Mouse (Mus musculus): ENCODE results near the gene A930018P22Rik. TPM values are rescaled to one million over a fixed set of nuclear protein-coding genes. Genes with fewer than 3 reads are reported as not detected.

A930018P22Rik gene
- polyA plus RNA-seq (2012; rRNA removed), result 0.15 TPM in 2 replicates

GRCm38 (mm10) chr2:104122505-104123378, at the start of gene A930018P22Rik:
A930018P22Rik (plus strand) TSS chr2:104122769.

GRCm38 (mm10) chr2:104095741-104096213, 26.8 kb upstream of the A930018P22Rik start, which contains the start of gene Cd59a:
Cd59a (plus strand) TSS chr2:104095801.

Other genes starting within 250 kb of the A930018P22Rik start
- 4.5 and 6.7 TPM in 2 replicates for gene Lmo2, start 164.8 kb upstream of the A930018P22Rik start, polyA plus RNA-seq (2012; rRNA removed)
- gene Fbxo3, start 95.0 kb upstream of the A930018P22Rik start, polyA plus RNA-seq (2012; rRNA removed), result 2.4 and 4.1 TPM in 2 replicates
- gene 4931422A03Rik, start 94.4 kb upstream of the A930018P22Rik start, polyA plus RNA-seq (2012; rRNA removed), result not detected in 2 replicates
- gene Gm10912, start 56.9 kb upstream of the A930018P22Rik start, polyA plus RNA-seq (2012; rRNA removed), result 0.06 and 0.29 TPM in 2 replicates
- not detected in 2 replicates for gene Gm10799, start 54.2 kb upstream of the A930018P22Rik start, polyA plus RNA-seq (2012; rRNA removed)
- 1.9 and 5.2 TPM in 2 replicates for gene Cd59b, start 52.9 kb upstream of the A930018P22Rik start, polyA plus RNA-seq (2012; rRNA removed)
- gene Cd59a, start 27.0 kb upstream of the A930018P22Rik start, polyA plus RNA-seq (2012; rRNA removed), result 4.4 and 4.8 TPM in 2 replicates

All from stomach, adult 2 months (tissue).